Mouse (Mus musculus): ENCODE results near the gene Adamts6.

GRCm38 (mm10) chr13:104482426-104483089 is 194.9 kb downstream of the Adamts6 start:
- TF ChIP-seq CHD2 (IDR thresholded peaks at IDR 0.05; ENCODE audit: low read depth, low read length), result no peak
- no peak for TF ChIP-seq HCFC1 (IDR thresholded peaks at IDR 0.05; ENCODE audit: borderline replicate concordance, insufficient read depth, low read length)
- no peak for TF ChIP-seq ZNF384 (IDR thresholded peaks at IDR 0.05; ENCODE audit: low read depth, low read length)
- TF ChIP-seq ZC3H11A (IDR thresholded peaks at IDR 0.05; ENCODE audit: borderline replicate concordance, low read depth, low read length), result no peak
